Mouse (Mus musculus) brain, embryonic 18.5 days (tissue): ENCODE results near the gene Dyrk1a.

Experiments
- DNase-seq: peaks from one replicate; pipeline ENCODE4 v3.0.0-alpha.2; 2012; ENCODE audit warnings: low read depth, low spot score

The Dyrk1a gene

DNA sequence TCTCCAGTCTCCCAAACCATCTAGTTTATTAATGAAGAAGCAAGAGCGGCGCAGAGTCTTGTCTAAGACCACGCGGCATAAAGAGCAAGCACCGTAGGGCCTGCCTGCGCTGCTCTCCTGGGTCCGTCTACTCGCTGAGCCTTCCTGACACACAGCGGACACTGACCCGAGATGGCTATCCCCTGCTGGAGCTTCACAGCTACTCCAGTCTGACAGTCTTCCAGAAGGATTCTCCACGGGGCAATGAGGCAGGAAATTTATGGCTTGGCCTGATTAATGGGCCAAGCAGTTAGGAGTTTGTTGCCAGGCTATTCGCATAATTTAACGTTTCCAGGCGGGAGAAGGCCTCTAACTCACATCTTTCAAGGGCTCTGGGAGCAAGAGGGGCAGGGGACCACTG lies 144.7 kb downstream of the Dyrk1a start:
- DNase-seq: no peak

GRCm38 (mm10) chr16:94717051-94717450 lies 147.2 kb downstream of the Dyrk1a start:
- no peak for DNase-seq

DNA sequence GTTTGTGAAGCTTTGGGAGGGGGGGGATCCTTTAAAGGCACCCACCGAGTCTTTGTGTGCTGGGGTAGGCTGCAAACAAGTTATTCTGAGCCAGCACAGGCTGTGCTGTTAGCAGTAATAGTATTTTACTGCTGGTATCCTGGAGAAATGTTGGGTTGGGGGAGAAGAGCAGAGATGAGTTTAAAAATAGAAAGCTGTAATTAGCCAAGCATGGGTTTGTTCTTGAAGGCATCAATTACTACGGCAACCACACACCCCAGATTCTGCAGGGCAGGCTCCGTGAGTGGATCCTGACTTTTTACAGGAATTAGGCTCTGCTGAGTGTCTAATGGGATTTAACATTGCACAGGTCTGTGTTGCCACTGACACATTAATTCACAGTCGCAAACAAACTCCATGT lies 149.1 kb downstream of the Dyrk1a start:
- no peak for DNase-seq

DNA sequence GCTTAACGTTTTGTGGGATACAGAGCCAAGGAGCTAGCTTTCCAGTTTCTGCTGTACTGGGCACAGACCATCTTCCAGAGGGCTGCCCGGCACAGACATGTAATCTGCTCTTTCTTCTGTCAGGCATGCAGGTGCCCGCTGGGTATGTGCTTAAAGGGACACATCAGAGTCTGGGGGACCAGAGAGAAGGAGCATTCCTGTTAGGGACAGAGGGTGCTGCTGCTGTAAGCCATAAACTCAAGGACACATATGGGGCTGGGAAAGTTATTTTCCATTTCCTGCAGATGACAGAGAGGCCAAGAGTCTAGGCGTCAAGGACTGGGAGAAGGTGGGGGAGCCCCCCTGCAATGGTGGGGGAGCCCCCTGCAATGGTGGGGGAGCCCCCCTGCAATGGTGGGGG lies 149.7 kb downstream of the Dyrk1a start:
- DNase-seq: no peak

- no peak for DNase-seq
These were observed 150.8 kb downstream of the Dyrk1a start for GRCm38 (mm10) chr16:94720476-94721153.

- DNase-seq: no peak
These were observed 151.8 kb downstream of the Dyrk1a start for GRCm38 (mm10) chr16:94721549-94722006.

DNA sequence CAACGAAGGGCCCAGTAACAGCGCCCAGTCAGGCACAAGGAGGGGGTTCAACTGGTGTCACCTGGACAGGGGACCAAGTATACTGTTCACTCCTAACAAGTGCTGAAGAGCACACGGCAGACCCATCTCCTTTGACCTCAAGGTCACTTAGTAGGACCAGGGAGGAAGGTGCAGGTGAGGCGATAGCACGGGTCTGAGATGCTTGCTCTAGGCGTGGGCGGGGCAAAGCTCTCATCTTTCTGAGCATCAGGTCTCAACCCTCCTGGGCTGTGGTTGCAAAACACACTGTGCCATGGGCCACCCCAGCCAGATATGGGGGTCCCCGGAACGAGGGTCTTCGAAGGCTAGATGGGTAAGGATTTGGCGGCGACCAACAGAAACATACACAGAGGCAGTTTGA lies 153.1 kb downstream of the Dyrk1a start:
- no peak for DNase-seq

DNA sequence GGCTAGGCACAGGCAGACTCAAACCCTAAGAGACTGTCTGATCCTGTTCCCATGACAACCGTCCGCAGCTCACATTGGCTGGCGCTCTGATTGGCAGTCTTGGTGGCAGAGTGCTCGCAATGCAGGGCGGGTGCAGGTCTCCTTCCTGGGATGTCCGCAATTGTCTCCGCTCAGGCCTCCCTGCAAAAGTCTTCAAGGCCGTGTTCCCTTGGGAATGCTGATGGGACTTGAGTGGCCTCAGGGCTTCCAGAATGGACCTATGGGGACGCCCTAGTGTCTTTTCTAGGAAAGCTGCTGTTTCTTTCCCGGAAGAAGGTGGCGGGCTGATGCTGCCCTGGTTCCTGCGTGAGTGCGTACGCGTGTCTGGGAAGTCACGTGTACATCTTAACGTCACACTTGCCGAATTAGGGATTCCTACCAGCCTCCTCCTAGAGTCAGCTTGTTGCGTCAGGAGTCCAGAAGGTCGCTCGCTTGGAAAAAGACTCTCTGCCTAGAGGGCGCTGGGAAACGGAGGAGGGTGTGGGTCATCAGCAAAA lies 154.3 kb downstream of the Dyrk1a start:
- peak; percentile 83 for DNase-seq

GRCm38 (mm10) chr16:94724747-94725211 lies 155.0 kb downstream of the Dyrk1a start:
- DNase-seq: no peak

DNA sequence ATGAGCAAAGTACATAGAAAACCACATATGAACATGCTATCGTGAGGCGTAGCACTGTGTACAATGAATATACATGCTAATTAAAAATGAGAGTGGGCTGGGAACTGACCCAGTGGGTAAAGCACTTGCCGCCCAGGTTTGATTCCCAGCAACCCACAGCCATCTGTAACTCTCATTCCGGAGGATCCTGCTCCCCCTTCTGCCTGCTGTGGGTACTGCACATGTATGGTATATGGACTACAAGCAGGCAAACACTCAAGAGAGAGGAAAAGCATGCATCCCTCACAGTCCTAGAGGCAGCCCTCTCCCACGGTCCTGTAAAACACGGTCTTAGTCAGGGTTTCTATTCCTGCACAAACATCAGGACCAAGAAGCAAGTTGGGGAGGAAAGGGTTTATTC lies 159.4 kb downstream of the Dyrk1a start:
- no peak for DNase-seq

DNA sequence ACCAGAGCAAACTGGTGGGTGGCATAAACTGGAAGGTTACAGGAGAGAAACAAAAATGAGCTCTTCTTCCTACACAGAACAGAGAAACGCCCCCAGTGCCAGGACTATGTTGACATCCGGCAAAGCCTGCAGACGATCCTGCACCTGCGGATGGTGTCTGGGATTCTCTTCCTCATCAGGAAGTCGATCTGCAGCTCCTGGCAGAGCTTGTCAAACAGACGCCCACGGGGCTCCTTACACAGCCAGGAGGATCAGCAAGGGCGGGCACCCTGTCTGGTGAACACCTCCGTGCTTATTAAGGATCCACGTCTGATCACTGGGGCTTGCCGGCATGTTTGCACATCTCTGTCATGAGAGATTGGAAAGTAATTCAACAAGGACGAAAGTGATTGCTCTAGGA lies 161.2 kb downstream of the Dyrk1a start:
- DNase-seq: no peak

GRCm38 (mm10) chr16:94735472-94735871 lies 165.7 kb downstream of the Dyrk1a start:
- DNase-seq: no peak

DNA sequence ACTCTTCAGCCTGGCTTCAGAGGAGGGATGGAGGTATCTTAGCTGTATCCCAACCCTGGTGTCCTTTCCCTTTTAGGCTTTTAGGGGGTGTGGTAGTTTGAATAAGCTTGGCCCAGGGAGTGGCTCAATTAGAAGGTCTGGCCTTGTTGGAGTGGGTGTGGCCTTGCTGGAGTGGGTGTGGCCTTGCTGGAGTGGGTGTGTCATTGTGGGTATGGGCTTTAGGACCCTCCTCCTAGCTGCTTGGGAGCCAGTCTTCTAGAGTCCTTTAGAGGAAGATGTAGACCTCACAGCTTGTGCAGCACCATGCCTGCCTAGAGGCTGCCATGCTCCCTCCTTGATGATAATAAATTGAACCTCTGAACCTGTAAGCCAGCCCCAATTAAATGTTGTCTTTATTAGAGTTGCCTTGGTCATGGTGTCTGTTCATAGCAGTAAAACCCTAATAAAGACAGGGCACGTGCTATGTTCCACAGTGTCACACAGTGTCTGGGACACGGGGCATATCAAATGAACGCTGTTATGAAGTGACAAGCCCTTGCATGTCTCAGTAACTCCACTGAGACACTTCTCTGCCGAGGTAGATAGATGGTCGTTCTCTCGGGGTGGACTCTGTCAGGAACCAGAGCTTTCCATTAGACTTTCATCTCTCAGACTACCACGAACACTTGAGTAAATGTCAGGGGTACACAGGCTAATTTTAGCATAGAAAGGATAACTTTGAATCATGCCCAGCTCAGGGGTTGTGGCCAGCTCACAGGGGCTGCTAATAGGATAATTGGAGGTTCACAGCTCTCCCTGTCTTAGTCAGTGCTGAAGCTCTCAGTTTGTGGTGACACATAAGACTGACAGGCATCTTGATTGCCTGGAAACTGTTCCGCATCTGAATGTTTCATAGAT lies 166.9 kb downstream of the Dyrk1a start:
- DNase-seq: no peak

GRCm38 (mm10) chr16:94737359-94737687 lies 167.5 kb downstream of the Dyrk1a start:
- no peak for DNase-seq

- DNase-seq: no peak
These were observed 174.2 kb downstream of the Dyrk1a start for GRCm38 (mm10) chr16:94743853-94744501.

- no peak for DNase-seq
These were observed 175.2 kb downstream of the Dyrk1a start for GRCm38 (mm10) chr16:94745016-94745415.
